Mouse (Mus musculus) embryonic fibroblast, embryonic 13.5 days (primary cell): ENCODE results near the gene Frmd8.

Experiments used
- CTCF ChIP-seq: IDR thresholded peaks from 2 replicates; pipeline ENCODE4 v1.5.1; 2011; ENCODE audit warnings: mild to moderate bottlenecking, control low read depth, low read length, moderate library complexity, borderline replicate concordance; ENCODE audit not compliant: insufficient read depth
- POLR2A ChIP-seq: IDR thresholded peaks from 2 replicates; pipeline ENCODE4 v1.6.1; 2011; ENCODE audit warnings: low read depth, mild to moderate bottlenecking, control low read depth, low read length, moderate library complexity

- TF ChIP-seq CTCF (no peak), POLR2A (no peak; the same call in 1 of the 2 replicates)
Observed at GRCm38 (mm10) chr19:5824826-5825617, 50.1 kb downstream of the Frmd8 start.
